Mouse (Mus musculus) urinary bladder, postnatal 14 days (tissue): ENCODE data around the gene Cstf3.
"Not testable (repeated sequence)": the region's sequence is repeated elsewhere in the genome, so short reads cannot be mapped to it uniquely, and the experiment has no call there.

Experiments used
- DNase-seq: peaks from one replicate; pipeline ENCODE4 v3.0.0; 2021; ENCODE audit warnings: low spot score

The Cstf3 gene

DNA sequence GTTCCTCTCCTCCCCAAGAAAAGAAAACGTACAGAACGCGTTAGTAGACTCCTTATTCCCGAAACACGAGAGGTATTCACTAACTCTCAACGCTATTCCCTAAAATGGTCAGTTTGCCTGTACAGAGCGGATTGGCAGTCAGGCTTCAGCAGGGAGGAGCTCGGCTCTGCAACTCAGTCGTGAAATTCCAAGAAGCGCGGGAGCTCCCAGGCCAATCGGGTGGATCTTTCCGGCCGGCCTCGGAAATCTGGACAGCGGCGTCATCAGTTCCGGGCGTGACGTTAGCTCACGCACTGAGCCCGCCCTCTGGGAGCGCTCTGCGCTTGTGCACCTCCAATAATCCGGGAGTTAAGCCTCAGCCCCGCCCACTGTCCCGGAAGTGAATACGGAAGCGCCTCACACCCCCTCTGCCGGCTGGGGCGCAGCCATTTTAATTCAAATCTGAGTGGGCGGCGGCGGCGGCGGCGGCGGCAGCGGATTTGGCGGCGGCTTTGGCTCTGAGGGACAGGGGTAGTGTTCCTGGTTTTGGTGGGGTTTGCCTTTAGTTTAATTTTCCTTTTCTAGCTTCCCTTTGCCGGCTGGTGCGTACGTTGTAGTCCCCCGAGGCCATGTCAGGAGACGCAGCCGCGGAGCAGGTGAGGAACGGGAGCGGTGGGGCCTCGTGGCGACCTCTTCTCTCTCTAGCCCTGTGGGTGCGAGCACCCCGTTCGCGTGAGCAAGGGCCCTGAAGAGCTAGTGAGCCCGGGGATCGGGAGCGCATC, at the start of gene Cstf3:
TSS of gene Cstf3 (plus strand) at position 456 of the 761 bp plus-strand sequence.
- peak; percentile 99 for DNase-seq

DNA sequence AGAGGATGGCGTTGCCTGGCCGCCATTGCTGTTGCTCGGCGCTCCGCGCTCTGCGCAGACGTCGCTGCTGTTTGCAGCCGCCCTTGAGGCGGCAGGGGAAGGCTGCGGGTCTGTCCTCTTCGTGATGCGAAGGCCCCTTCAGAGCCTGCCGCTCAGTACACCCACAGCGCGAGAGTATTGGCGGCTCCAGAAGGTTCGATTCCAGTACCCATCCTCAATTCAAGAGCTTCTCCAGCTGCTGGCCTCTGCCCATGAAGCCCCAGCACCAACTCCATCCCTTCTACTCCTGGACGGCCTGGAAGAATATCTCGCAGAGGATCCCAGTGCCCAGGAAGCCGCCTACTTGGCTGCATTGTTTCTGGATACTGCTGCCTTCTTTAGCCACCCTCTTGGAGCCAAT, 33.6 kb upstream of the Cstf3 start:
- not testable (repeated sequence) for DNase-seq

DNA sequence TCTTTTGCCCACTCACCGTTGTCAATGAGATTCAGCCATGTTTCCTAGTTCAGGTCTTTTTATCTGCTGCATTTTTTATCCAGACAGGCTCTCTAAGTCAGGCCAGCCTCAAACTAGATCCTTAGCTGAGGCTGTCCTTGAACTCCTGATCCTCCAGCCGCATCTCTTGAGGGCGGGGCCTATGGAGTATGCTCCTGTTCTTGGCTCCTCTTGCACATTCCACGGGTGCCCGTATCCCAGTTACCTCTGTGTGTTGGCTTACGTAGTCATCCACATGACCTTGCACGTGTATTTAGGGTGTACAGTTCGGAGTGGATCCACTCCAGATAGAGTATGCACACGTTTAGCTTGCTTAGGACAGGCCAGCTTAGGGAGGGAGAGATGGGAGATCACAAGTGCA, 32.6 kb upstream of the Cstf3 start:
- no peak for DNase-seq

DNA sequence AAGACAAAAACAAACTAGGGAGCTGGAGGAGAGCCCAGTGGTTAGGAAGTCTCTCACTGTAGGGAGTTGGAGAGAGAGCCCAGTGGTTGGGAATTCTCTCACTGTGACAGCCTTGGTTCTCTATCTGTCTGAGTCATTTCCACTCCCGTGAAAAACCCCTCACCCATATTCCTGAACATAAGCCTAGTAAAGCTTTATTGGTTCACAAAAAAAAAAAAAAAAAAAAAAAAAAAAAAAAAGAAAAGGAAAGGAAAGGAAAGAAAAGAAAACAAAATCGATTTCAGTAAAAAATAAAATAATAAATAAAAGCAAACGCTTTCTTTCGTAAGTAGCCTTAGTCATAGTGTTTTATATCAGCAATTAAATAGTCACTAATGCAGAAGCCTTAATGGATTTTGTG, 32.0 kb upstream of the Cstf3 start:
- no peak for DNase-seq

DNA sequence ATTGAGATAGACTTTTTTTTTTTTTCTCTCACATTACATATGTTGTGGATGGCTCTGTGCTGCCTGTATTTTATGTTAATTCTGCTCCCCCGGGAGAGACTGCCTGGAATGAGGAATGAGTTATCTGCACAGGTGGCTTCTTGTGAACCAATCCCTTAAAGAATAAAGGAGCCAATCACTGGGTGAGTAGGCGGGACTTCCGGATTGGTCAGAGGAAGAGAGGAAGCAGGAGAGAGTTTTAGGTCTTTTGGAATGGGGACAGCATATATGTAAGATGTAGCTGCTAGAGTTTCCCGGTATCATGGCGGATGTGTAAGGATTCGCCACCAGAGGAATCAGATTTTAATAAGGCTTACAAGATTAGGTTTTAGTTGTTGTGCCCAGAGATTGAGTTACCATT, 31.4 kb upstream of the Cstf3 start:
- no peak for DNase-seq

DNA sequence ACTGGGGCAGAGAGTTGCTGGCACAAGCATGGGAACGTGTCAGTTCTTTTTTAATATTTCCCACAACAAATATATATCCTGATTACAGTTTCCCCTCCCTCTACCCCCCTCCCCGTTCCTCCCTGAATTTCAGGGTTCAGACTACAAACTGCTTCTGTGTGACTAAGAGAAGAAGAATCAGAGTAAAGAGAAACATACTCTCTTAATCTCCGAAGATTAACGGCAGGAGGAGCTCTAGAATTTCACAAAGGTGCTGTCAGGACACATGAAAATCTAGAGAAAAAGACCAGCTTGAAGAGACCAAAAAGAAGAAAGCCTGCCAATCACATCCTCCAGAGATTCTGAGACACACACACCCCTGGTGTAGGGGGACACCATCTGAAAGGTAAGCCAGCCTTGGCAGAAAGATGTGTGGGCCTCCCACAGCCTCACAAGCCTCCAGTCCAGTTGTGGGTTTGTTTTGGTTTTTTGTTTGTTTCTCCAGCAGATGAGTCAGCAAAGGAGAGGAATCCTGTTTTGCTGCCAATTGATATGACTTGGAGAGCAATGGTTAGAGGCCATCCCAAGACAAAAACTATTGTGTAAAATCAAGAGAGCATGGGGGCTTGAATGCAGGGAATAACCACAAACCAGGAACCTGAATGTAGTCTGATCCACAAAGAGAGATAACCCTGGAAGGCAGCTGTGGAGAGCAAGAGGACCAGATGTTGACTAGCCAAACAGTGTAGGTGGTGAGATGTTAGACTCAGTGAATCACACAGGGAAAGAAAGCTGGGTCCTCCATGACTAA, 30.5 kb upstream of the Cstf3 start:
- DNase-seq, result no peak

DNA sequence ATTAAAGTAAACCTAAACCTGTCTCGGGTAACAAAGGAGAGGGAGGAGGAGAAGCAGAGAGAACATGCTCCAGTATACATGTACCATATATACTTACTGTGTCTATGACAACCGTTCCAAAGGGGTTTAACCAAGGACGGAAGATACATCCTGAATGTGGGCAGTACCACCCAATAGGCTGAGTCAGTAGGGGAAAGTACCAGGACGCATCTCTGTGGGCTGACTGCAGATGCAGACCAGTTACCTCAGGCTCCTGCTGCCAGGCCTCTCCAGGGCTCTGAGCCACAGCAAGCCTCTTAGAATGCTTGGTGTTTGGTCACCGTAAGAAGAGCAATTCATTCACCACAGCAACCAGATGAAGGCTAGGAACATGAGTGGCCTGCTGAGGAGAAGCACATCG, 28.9 kb upstream of the Cstf3 start:
- DNase-seq, result no peak

DNA sequence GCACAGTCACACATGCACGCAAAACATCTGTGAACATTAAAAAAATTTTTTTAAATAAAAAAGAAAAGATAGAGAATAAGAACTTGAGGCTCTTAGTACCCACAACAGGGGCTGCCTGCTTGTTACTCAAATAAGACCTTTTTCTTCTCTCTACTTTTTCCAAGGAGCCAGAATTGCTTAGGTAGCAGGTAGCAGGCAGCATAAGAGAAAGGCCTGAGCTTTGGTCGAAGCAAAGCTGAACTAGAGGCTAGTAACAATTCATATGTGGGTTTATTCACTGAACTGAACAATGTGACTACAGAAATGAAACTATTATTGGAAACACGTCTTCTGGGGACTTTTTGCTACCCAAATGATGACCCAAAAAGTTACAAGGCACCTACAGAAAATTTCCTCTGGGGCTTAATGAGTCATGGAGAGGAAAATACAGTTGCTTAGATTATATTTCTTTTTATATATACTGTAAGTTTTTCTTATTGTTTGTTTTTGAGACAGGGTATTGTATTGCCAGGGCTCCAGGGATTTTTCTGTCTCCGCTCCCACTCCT, 28.3 kb upstream of the Cstf3 start:
- no peak for DNase-seq

DNA sequence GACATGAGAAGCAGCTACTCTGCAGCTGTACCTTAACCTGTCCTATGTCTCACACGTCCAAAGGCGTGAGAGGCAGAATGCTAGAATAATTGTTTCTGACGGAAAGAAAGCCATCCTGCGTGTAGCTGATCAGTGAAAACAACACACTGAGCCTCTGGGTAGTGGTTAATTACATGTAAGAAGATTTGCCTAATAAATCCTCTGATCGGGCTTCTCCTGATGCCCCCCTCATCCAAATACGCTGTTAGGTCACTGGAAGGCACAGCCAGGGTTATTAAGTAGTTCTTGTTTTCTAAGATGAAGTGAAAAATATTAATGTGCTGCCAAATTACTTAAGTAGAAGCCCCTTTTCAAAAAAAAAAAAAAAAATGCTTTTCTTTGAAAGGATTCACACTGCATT, 18.3 kb upstream of the Cstf3 start:
- DNase-seq, result no peak

DNA sequence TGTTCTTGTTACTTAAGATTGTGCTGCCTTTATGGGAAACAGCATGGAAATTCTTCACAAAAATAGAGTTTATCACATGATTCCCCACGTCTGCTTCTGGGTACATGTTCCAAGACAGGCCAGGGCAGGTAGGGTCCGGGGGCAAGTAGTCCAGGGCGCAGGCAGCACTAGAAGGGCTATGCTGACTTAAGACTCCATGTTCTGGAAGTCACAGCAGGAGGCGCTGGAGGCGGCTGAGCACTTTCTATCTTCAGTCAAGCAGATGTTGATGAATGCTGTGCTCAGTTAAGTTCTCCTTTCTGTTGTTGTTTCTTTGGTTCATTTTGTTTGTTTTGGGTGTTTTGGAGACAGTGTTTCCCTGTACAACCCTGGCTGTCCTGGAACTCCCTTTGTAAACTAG, 14.1 kb upstream of the Cstf3 start:
- DNase-seq, result no peak

DNA sequence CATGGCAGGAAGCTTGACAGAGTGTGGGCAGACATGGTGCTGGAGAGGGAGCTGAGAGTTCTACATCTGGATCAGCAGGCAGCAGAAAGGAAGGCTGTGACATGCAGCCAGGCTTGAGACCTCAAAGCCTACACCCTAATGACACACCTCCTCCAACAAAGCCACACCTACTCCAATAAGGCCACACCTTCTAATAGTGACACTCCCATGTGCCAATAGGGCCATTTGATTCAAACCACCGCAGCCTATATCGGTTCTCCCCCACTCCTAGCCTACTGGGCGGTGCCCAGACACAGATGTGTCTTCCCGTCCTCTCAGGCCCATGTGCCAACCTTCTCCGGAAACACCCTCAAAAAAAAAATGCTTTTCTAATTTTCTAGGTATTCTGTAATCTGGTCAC, 12.3 kb upstream of the Cstf3 start:
- DNase-seq, result no peak

DNA sequence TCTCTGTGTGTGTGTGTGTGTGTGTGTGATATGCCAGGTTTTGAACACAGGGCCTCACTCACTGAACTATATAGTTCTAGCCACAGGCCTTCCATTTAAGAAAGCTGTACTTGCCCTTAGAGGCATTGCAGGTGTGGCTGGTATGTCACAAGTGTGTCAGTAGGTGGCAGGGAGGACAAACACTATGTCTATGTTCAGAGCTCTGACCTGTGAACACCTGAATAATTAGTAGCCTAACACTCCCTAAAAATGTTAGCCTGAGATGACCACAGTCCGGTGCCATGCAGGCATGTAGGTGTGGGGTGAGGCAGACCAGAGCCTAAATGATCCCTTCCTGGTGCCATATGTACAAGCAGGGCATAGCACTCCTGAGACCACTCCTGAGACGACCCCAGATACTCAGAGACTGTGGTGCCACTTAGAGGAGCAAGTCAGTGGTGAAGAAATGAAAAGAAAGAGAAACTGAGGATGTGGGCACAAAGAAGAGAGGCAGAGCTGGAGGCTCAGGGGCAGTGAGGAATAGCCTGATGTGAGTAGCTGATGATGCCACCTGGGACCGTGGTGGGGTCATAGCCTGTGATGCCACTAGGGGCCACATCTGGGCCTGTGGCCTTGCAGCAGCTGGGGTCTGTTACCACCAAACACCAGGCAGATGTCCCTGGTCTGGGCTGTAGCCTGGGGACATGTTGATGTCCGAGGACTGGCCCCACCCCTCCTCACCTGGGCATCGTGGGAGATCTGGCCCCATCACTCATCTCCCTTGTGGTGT, 11.3 kb upstream of the Cstf3 start:
- DNase-seq, result no peak

DNA sequence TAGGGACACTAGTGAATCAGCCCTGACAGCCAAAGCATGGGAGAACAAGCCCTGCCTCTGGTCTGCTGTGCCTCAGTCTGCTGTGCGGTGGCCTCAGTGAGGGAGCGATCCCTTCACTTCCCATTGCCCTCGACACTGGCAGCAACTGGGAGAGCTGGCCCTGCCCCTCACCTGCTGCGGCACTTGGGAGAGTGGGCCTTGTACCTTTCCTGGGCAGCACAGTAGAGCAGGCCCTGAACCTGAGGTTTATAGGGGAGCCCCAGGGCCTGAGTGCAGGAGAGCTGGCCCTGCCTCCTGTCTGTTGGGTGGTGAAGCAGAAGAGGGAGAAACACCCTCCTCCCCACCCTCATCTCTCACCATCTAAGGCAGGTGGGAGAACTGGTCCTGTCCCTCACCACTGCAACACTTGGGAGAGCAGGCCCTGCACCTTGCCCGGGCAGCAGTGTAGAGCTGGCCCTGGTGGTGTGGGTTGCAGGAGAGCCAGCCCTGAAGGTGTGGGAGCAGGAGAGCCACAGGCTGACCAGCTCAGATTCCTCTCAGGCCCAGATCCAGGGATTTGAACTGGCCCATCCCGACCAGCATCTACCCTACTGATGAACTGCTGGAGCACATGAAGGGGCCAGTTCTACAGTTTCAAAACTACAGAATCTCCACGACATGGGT, 10.4 kb upstream of the Cstf3 start:
- no peak for DNase-seq

DNA sequence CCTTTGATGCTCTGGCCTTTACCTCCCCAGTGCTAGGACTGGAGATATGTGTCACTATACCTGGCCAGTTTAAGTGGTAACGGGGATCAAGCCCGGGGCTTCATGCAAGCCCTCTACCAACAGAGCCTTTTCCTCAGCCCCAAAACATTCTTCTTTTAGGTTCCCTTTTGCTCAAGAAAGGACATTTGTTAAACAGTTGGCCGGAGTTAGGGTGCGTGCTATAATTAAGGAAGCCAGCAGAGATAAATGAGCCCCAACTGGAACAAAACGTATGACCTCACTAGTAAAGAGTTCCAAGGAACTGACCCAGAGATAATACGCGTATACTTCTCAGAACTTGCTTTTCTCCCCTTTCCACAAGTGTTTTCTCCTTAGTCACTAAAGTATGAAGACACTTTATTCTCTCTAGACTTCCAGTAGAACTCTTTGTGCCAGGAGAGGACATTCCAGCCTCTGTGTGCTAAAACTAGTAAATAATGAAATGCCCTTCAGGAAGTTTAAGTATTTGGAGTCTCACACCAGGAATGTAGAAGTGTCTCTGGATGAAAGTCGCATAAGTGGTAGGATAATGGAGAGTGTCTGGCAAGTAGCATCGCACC, 8.9 kb upstream of the Cstf3 start:
- no peak for DNase-seq

DNA sequence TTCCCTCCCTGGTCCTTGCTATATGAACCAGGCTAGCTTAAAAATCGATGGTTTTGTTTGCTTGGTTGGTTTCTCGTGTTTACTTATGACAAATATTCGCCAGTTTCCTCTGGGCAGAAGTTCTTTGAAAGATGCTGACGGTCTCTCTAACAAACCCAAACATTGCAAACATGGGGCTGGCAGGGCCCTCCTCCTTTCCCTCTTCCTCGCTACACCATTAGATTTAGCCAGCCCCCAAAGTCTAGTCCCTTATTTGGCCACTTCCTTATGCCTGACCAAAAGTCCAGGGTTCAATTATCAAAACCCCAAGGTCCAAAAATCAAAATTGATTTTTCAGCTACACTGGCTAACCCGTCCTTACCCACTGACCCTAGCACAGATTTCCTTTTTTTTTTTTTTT, 7.3 kb upstream of the Cstf3 start:
- DNase-seq, result no peak

DNA sequence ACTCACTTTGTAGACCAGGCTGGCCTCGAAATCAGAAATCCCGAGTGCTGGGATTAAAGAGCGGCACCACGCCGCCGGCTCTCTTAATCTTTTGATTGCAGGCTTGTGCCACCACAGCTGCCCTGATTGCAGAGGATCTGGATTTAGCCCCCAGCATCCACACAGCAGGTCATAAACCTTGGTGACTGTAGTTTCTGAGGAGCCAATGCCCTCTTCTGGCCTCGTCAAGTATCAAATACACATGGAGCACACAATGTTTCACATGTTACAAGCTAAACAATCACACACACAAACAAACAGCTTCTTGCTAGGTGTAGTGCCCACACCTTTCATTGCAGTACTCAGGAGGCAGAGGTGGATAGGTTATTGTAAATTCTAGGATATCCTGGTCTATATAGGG, 6.1 kb upstream of the Cstf3 start:
- DNase-seq, result no peak

DNA sequence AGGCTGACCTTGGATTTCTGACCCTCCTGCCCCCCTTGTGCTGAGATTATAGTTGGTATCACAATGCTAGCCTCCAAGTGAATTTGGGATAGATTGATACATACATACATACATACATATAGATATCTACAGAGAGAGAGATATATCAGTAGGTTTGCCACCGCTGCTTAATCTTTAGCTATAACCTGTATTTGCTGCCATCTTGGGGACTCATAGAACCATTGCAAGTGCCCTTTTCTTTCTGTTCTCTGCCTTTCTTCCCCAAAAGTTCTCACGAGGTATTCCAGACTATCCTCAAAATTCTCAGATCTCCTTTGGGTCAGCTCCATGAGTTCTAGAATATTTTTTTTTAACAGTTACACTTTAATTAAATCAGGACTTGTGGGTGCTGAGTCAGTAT, 4.7 kb upstream of the Cstf3 start:
- DNase-seq, result no peak

DNA sequence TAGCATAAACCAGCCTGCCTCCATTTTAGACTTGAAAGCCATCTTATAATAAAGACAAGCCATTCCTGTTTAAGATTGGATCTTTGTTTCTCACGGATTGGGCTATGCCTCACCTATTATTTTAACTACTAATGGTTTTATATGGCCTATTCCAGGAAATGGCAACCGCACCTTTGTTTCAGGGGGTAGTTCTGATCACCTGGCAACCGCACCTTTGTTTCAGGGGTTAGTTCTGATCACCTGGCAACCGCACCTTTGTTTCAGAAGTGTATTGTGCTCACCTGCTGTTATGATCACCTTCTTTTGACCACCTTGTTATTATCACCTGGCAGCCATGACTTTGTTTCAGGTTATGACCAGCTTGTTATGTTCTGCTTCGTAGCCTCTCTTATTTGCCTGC, 1.8 kb upstream of the Cstf3 start:
- DNase-seq, result no peak

DNA sequence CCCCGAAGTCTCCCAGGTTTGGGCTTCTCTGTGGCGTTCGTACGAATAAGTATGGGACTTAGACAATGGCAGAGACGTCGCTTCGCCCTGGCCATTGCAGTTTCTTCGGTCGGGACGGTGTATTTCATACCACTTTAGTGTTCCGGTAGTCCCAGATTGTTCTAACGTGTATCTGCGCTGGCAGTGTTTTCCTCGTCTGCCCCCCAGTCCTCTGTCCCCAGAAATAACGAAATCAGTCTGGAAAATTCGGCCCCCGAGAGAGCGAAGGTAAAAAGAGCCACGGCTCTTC, 450 bp downstream of the Cstf3 start:
- DNase-seq, result no peak

DNA sequence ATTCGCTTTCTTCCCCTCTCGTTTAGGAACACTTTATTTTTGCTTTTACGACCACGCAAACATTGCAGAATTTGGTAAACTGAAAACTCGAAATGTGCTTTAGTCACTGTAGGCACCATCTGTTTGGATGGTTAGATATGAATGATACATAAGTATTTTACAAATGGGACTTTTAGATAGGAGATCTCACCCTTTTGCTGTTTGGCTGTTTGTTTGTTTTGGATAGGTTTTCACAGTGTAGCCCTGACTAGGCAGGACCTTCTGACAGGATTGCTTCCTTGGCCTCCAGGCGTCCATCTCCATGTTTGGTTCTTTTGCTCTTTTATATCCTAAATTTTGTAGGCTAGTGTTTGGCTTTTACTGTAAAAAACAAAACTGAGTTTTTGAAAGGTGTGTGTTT, 818 bp downstream of the Cstf3 start:
- no peak for DNase-seq

DNA sequence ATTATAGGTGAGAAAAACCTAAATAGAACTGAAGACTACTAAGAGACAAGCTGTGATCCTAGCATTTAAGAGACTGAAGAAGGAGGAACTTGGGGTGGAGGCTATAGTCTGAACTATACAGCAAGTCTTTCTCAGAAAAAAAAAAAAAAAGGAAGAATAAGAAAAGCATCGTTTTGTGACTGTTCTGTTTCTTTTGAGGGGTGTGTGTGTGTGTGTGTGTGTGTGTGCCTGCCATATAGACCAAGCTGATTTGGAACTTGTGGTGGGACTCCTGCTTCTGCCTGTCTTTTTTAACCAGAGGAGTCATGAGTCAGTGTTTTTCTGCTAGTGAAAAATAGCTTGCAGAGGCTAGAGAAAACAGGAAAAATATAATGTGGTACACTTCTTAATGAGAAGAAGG, 4.7 kb downstream of the Cstf3 start:
- no peak for DNase-seq

DNA sequence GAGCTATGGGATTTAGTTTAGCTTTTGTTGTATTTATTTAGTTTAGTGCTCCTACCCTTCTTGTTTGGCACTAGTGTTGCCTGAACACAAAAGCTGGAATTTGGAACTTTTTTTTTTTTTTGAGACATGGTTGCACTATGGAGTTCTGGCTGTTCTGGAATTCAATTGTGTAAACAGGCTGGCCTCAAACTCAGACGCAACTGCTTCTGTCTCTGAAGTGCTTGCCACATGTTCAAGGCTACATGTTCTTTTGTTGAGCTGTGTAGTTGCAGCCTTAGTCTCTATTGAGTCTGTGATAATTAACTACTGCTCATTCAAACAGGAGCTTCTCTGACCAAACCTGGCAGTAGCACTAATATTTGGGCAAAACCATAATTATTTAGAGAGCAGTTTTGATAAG, 13.1 kb downstream of the Cstf3 start:
- no peak for DNase-seq
